Mouse (Mus musculus): ENCODE results near the gene Ptpn1.

GRCm38 (mm10) chr2:167944193-167944592 is 12.3 kb downstream of the Ptpn1 start:
- TF ChIP-seq GATA1 (IDR thresholded peaks at IDR 0.05; ENCODE audit: low read length) (no peak), TAL1 (IDR thresholded peaks at IDR 0.05; ENCODE audit: low read length) (no peak)
